Mouse (Mus musculus) liver, postnatal 0 days (tissue): ENCODE data around the gene Itgae. TPM values are rescaled to one million over a fixed set of nuclear protein-coding genes. Genes with fewer than 3 reads are reported as not detected.

Experiments used
- ATAC-seq: fragments of 200-750 bp; cut with Nextera tagmentation; 2 replicates; pipeline ENCODE4 v1.8.0; 2017; ENCODE audit warnings: mild to moderate bottlenecking, moderate library complexity
- DNase-seq: peaks from one replicate; pipeline ENCODE4 v3.0.0-alpha.2; 2016
- H3K27ac ChIP-seq: fragments of 300-500 bp; sonication (generic); 2 replicates; pipeline ENCODE4 v1.5.1; 2014; ENCODE audit warnings: antibody characterized with exemption, moderate library complexity, mild to moderate bottlenecking, low read depth
- H3K27me3 ChIP-seq: fragments of 300-500 bp; sonication (generic); 2 replicates; pipeline ENCODE4 v1.6.1; 2014; ENCODE audit warnings: low read length, control low read depth, mixed read lengths; ENCODE audit not compliant: insufficient read depth
- H3K36me3 ChIP-seq: fragments of 300-500 bp; sonication (generic); replicated peaks from 2 replicates; pipeline ENCODE4 v1.6.1; 2014; ENCODE audit warnings: mild to moderate bottlenecking, control low read depth, low read length, moderate library complexity, mixed read lengths; ENCODE audit not compliant: insufficient read depth
- H3K4me1 ChIP-seq: fragments of 300-500 bp; sonication (generic); 2 replicates; pipeline ENCODE4 v1.6.1; 2014; ENCODE audit warnings: antibody characterized with exemption, mild to moderate bottlenecking, control low read depth; ENCODE audit not compliant: insufficient read depth
- H3K4me2 ChIP-seq: fragments of 300-500 bp; sonication (generic); 2 replicates; pipeline ENCODE4 v1.6.1; 2014; ENCODE audit warnings: low read depth, mild to moderate bottlenecking, low read length, moderate library complexity, mixed read lengths
- H3K4me3 ChIP-seq: fragments of 300-500 bp; sonication (generic); 2 replicates; pipeline ENCODE4 v1.5.1; 2014; ENCODE audit warnings: low read depth, low read length
- H3K9ac ChIP-seq: fragments of 300-500 bp; sonication (generic); replicated peaks from 2 replicates; pipeline ENCODE4 v1.6.1; 2014; ENCODE audit warnings: mild to moderate bottlenecking, moderate library complexity
- H3K9me3 ChIP-seq: fragments of 300-500 bp; sonication (generic); 2 replicates; pipeline ENCODE4 v1.6.1; 2016; ENCODE audit warnings: mild to moderate bottlenecking, control low read depth, low read length, mixed read lengths
- CTCF ChIP-seq: sonication (generic); IDR thresholded peaks from 2 replicates; pipeline ENCODE4 v1.5.1; 2016; ENCODE audit warnings: antibody characterized with exemption, low read depth
- EP300 ChIP-seq: IDR thresholded peaks from 2 replicates; pipeline ENCODE4 v1.6.1; 2016; ENCODE audit warnings: antibody characterized with exemption, low read depth, mild to moderate bottlenecking
- WGBS: fragments of 180-500 bp; shearing (Covaris S2); extraction: QIAGEN DNeasy Blood & Tissue Kit; methylation state at CpG from one replicate; pipeline ENCODE4 v1.1.7; 2014; ENCODE audit not compliant: insufficient replicate concordance; 5-methylcytosine and 5-hydroxymethylcytosine counted together
- polyA plus RNA-seq: library from polyadenylated mRNA; unstranded; fragments of >200 nt; fragmentation: Nextera tagmentation; extraction: Ambion mirVana; gene quantifications from 2 replicates; pipeline ENCODE4 v1.2.1, GENCODE M21; 2015

Gene Itgae
- polyA plus RNA-seq, 1 experiment from 2014 or later: 0.33 TPM

DNA sequence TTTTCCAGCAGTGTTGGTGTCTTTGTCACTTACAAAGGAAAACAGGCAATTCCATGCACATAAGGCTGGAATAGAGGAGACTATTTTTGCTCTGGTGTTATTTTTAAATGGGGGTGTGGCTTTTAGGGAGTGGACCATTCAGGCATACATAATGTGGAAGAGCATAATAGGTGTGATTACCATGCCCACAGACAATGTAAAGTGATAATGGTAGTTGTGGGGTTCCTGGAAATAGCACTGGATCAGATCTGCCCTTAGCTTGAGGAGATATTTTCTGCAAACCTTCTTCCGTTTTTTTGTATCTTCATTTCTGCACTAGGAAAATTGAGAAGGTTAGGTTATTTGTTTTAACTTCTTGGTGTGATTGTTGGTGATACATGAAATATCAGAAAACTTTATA, 37.6 kb upstream of the Itgae start:
- H3K4me1 ChIP-seq: peaks cover 6% of the 10 kb centered on the region
- H3K4me2 ChIP-seq: no peak overlapping the region
- no peaks in the 10 kb centered on the region for H3K27me3 ChIP-seq
- no peaks in the 10 kb centered on the region for H3K9me3 ChIP-seq
- H3K36me3 ChIP-seq: peaks cover 49% of the 10 kb centered on the region
- H3K9ac ChIP-seq: no peak overlapping the region
- ATAC-seq (no peak), DNase-seq (no peak)
- no peak for TF ChIP-seq EP300
- no peak for TF ChIP-seq CTCF
- H3K4me3 ChIP-seq: no peak overlapping the region
- WGBS: 71% methylated on average over 1 of the region's 1 CpGs
- H3K27ac ChIP-seq: no peak overlapping the region

DNA sequence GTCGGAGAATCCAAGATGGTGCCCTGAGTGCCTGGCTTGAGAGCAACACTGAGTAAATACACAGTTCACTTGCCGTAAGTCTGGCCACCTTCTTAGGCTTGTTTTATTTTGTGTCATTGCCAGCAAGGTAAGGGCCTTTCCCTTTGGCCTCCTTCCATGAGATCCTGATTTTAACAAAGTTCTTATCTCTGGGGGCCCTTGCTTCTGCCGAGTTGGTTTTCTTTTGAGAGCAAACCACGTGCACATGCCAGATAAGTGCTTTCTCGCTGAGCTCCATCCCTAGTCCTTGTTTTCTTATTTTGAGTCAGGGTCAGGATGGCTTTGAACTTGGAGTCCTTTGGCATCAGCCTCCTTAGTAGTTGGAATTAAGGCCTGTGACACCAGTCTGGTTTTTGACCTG, 32.7 kb upstream of the Itgae start:
- Histone ChIP-seq H3K9ac (no peak overlapping the region), H3K4me1 (no peaks in the 10 kb centered on the region), H3K27me3 (no peaks in the 10 kb centered on the region), H3K36me3 (peaks cover 42% of the 10 kb centered on the region), H3K4me2 (no peak overlapping the region), H3K9me3 (no peaks in the 10 kb centered on the region), H3K27ac (no peak overlapping the region), H3K4me3 (no peak overlapping the region)
- TF ChIP-seq EP300 (no peak), CTCF (no peak)
- ATAC-seq (no peak), DNase-seq (no peak)
- WGBS: 65% methylated on average over 5 of the region's 5 CpGs

GRCm38 (mm10) chr11:73059630-73060029, 30.8 kb upstream of the Itgae start:
- TF ChIP-seq CTCF (no peak), EP300 (no peak)
- no peak overlapping the region for H3K9ac ChIP-seq
- H3K4me1 ChIP-seq: no peaks in the 10 kb centered on the region
- no peaks in the 10 kb centered on the region for H3K9me3 ChIP-seq
- WGBS: 75% methylated on average over 3 of the region's 3 CpGs
- no peaks in the 10 kb centered on the region for H3K27me3 ChIP-seq
- H3K4me2 ChIP-seq: no peak overlapping the region
- H3K4me3 ChIP-seq: no peak overlapping the region
- no peak for ATAC-seq
- H3K27ac ChIP-seq: no peak overlapping the region
- DNase-seq: no peak
- H3K36me3 ChIP-seq: peaks cover 31% of the 10 kb centered on the region

DNA sequence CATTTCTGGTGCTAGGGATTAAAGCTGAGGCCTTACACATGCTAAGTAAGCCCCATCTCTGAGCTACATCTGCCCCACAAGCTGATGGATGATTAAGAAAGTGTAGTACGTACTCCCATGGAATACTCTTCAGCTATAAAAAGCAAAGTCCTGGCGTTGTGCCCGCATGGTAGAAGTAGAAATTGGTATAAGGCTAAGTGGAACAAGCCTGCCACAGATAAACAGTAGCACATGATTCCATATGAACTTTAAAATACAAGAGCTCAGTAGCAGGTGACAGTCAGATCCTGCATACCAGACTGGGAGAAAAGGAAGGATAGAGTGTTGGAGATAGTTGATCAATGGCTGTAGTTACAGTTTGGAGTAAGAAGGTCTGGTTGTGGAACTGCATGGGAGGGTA, 29.0 kb upstream of the Itgae start:
- ATAC-seq (no peak), DNase-seq (no peak)
- Histone ChIP-seq H3K4me1 (no peaks in the 10 kb centered on the region), H3K36me3 (peaks cover 30% of the 10 kb centered on the region), H3K9me3 (no peaks in the 10 kb centered on the region), H3K4me2 (no peak overlapping the region), H3K27me3 (no peaks in the 10 kb centered on the region), H3K27ac (no peak overlapping the region), H3K9ac (no peak overlapping the region), H3K4me3 (no peak overlapping the region)
- no peak for TF ChIP-seq EP300
- no peak for TF ChIP-seq CTCF
- WGBS: 86% methylated on average over 3 of the region's 3 CpGs

DNA sequence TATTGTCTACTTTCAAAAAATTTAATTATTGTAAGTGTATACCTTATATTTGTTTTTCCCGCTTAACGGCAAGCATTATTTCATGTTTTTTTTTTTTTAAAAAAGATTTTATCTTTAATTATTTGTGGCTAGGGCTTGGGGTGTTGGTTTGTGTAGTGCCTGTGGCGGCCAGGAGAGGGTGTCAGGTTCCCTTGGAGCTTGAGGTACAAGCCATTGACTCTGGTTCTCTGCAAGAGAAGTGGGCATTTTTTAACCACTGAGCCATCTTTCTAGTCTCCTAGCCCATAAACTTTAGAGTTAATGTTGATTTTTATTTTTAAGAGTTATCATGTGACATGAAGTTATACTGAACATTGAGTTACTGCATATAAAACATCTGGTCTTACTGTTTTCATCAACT, 18.5 kb upstream of the Itgae start:
- H3K4me1 ChIP-seq: no peaks in the 10 kb centered on the region
- H3K9me3 ChIP-seq: no peaks in the 10 kb centered on the region
- no peak overlapping the region for H3K4me2 ChIP-seq
- TF ChIP-seq EP300 (no peak), CTCF (peak; percentile 66)
- no peak overlapping the region for H3K27ac ChIP-seq
- 72% methylated on average over 3 of the region's 3 CpGs for WGBS
- DNase-seq (peak; percentile 45), ATAC-seq (no peak)
- H3K9ac ChIP-seq: no peak overlapping the region
- no peaks in the 10 kb centered on the region for H3K27me3 ChIP-seq
- no peak overlapping the region for H3K4me3 ChIP-seq
- H3K36me3 ChIP-seq: peaks cover 68% of the 10 kb centered on the region

DNA sequence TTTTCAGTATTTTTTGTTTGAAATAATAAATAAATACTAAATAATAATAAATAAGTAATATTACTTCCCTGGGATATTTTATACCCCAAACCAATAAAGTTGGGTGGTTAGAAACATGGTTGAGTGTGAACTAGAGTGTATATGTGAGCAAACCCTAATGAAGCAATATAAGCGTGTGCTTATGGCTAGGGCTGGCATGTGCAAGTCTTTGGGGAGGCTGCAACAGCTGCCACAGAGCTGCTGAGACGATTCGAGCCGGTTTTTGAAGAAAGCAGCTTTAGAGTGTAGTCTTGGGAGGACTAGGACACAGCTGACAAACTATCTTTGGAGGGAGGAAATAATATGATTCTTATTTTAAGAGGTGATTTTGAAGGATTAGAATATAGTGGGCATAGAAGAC, 14.1 kb upstream of the Itgae start:
- Histone ChIP-seq H3K27ac (no peak overlapping the region), H3K4me1 (no peaks in the 10 kb centered on the region), H3K9ac (no peak overlapping the region), H3K4me2 (no peak overlapping the region), H3K9me3 (no peaks in the 10 kb centered on the region), H3K36me3 (peaks cover 63% of the 10 kb centered on the region), H3K27me3 (no peaks in the 10 kb centered on the region), H3K4me3 (no peak overlapping the region)
- ATAC-seq (no peak), DNase-seq (no peak)
- 87% methylated on average over 4 of the region's 4 CpGs for WGBS
- TF ChIP-seq EP300 (no peak), CTCF (no peak)

DNA sequence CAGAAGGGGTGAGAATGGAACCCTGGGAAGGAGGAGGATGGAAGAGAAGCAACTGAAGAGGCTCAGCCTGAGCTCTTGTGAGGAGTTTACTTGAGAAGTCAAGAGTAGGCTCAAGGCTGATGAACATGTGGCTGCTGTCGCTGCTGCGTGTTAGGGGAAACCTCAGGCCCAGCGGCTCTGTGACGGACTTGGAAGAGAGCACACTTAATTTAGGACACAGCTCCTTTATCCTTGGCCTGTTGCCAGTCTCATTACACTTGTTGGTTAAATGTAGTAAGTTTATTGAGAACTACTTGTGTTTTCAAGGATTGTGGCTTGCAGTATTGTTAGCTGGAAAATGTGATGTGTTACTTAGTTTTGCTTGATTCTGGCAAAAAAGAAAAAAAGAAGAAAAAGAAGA, 13.7 kb upstream of the Itgae start:
- no peaks in the 10 kb centered on the region for H3K9me3 ChIP-seq
- TF ChIP-seq CTCF (no peak), EP300 (no peak)
- H3K4me1 ChIP-seq: no peaks in the 10 kb centered on the region
- DNase-seq (no peak), ATAC-seq (no peak)
- no peak overlapping the region for H3K27ac ChIP-seq
- no peak overlapping the region for H3K4me3 ChIP-seq
- H3K4me2 ChIP-seq: no peak overlapping the region
- no peak overlapping the region for H3K9ac ChIP-seq
- H3K27me3 ChIP-seq: no peaks in the 10 kb centered on the region
- 86% methylated on average over 4 of the region's 4 CpGs for WGBS
- H3K36me3 ChIP-seq: peaks cover 64% of the 10 kb centered on the region
